Mouse (Mus musculus) ovary, postnatal 36 days (tissue): ENCODE measurements at regions not wholly inside any gene's neighbourhood (a gene's known extent, or its start where the extent isn't known, plus 50 kb on each side); places are given as distances from the start of the nearest gene placed in this dataset.
"Not testable (repeated sequence)": the region's sequence is repeated elsewhere in the genome, so short reads cannot be mapped to it uniquely, and the experiment has no call there.

Experiments used
- DNase-seq: peaks from one replicate; pipeline ENCODE4 v3.0.0; 2022; ENCODE audit warnings: low spot score, mixed read lengths

DNA sequence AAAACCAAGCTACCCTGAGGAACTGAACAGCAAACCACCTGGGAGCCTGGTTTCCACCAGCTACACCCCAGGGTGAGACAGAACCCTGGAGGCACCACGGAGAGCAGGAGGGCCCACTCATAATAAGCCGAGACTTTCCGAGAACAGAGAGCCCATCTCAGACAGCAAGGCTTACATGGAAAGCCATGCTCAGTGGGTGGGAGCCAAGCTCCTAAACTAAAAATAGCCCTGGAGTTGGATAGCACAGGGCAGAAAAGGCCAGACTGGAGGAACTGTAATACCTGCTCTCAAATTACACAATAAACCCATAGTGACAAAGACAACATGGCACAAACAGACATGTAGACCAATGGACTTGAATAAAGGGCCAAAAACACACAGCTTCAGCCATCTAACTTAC lies 69.9 kb downstream of the Fbxo4 start:
- DNase-seq: no peak

DNA sequence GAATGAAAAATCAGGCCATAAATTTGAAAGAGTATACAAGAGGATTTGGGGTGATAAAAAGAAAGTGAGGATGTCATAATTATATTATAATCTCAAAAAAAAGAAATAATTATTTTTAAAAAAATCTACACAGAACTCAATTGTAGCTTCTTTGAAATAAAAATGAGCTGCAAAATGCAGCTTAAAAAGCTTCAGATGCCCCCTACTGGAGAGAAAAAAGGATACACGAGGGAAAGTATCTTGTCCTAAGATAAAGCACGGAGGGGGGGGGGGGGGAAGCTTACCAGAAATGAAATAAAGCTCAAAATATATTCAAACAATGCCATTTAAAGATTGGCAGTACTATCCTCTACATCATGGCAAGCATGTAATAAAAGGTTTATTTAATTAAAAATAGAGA lies 70.7 kb downstream of the Fbxo4 start:
- DNase-seq: no peak

DNA sequence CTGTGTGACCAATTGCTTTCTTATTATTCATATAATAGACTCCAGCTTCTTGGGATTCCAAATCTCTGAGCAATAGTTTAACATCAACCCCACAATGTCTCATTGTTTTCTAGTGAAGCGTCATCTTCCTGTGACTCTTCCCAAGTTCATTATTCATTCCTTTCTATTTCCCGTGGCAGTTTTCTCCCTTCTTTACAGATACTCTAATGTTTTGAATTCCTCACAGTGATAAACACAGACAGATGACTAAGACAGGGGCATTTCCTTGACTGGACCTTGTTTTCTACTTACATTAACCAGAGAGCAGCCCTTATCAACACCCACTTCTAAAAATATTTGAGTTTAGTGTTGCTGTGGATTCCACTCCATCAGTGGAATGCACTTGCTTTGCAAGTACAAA lies 73.8 kb downstream of the Fbxo4 start:
- DNase-seq: no peak

DNA sequence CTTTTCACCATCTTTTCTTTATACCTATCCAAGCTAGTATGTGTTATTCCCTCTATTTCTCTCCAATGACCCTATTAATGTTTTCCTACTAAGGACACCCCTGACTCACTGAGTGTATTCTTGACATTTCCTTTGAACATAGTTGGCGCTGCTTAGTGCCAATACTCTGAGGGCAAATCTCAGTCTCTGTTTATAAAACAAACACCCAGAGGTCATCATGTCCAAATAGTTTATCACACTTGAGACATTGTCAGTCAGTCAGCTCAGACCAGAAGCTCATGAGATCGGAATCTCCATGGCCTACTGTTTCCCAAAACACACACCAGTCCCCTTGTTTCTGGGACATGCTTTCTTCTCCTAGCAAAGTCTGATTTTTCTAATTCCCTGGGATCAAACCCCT lies 100.9 kb downstream of the Fbxo4 start:
- DNase-seq: no peak

DNA sequence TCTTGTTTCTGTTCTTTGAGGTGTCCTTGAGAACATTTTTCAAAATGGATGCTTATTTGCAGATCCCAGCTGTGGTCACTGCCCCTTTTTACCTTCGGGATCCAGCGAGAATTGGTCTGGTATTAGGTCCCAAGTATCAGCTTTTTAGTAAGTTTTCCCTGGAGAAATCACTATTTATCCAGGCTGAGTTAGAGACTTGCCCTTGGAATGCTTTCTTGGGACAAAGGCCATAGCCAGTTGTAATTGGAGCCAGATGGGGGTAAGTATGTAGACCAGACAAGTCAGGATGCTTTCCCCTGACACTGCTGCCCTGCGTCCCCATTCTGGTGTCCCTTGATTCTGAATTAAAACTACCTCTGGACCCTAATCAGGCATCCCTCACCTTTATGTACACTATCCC lies 101.9 kb downstream of the Fbxo4 start:
- DNase-seq: no peak

DNA sequence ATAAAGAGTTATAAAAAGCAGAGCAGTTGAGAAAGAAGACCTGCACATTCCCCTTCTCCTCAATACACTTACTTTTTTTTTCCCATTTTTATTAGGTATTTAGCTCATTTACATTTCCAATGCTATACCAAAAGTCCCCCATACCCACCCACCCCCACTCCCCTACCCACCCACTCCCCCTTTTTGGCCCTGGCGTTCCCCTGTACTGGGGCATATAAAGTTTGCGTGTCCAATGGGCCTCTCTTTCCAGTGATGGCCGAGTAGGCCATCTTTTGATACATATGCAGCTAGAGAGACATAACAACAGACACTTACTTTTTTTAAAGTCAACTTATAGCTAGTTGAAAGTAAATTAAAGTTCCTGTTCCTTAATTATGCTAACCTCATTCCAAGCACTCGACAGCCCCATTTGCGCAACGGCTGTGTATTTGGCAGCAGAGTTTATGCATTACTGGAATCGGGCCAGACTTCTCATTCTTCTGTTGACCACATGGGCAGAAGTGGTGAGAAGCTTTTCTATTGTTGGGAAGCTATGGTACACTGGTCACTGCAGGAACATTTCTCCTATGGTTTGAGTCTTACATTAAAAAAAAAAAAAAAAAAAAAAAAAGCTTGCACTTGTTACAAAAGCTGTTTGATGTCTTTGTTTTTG lies 104.0 kb downstream of the Fbxo4 start:
- peak; percentile 11 for DNase-seq

DNA sequence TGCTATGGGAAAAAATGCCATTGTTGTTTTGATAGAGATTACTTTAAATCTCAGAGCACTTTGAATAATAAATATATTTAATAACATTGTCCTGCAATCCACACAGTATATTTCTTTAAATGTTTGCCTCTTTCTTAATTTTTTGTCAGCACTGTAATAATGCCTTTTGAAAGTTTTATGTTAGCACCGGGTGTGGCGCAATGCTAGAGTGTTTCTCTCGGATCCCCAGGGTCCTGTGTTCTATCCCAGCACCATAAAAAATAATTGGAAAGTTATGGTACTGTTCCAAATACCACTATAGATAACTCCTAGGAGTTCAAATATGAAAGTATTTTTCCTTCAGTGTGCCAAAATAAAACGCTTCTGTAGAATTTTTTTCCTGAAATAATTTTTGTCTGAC lies 147.6 kb downstream of the Fbxo4 start:
- DNase-seq: no peak

DNA sequence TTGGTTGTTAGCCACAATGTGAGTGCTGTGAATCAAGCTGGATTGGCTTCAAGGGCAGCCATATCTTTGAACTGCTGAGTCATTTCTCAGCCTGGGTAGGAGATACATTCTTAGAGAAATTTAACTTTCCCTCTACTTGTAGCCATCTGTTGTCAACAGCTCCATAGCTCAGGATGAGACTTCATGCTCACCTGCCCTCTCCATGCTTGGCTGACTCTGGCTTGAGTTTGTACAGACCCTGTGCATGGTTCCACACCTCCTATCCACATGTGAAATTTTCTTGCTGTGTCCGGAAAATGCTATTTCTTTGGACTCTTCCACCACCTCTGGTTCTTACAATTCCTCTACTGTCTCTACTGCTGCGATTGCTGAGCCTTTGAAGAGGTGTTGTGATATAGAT lies 173.9 kb downstream of the Fbxo4 start:
- no peak for DNase-seq

DNA sequence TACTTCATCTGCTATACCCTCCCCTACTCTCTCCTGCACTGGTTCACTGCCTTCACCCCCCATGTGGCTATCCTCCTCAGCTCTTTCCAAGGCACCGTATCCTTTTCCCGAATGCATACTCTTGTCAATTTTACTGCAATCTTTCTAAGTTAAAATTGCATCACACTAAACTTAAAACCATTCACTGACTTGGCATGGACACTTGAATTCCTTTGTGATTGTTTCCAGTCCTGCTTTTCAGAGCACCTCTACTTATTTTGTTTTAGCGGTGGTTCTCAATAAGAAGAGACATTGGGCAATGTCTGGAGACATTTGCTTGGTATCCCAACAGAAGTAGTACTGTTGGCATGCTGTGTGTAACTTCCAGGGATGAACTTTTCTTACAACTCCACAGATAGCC lies 192.6 kb upstream of the Ghr start:
- DNase-seq: no peak

DNA sequence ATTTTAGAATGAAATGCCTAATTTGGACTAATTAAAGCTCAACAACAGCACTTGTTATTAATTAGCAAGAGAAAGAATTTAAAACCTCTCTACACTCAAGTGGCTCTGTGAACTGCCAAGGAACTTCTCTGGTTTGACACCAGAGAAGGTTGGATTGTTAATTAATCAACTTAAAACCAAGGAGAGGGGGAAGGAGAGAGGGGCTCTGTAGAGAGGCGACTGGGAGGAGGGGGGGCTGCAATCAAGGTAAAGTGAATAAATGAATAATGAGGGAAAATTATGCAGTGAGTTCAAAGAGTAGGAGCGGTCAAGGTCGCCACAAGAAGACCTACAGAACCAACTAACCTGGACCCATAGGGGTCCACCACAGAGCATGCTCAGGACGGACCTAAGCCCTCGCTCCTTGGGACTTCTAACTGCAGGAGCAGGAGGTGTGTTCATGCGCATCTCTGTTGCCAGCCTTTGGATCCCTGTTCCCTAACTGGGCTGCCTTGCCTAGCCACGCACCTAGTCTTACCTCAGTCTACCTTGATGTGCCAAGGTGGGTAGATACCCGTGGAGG lies 189.0 kb upstream of the Ghr start:
- no peak for DNase-seq

DNA sequence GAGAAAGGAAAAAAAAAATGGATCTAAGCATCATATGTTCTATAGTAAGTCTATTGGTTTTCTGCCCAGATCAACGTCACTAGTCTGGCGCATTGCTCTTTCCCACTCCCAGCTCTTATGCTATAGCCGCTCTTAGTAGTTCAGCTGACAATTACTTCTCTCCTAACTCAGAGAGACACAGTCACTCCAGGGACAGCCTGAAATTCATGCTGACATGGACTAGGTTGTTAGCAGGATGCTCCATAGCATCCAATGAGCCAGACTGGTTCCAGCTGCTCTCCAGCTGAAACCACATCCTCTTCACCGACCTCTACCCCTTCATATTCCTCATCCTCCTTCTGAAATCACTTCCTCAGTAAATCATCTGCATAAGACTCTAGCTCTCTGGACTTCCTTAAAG lies 187.0 kb upstream of the Ghr start:
- DNase-seq: no peak

DNA sequence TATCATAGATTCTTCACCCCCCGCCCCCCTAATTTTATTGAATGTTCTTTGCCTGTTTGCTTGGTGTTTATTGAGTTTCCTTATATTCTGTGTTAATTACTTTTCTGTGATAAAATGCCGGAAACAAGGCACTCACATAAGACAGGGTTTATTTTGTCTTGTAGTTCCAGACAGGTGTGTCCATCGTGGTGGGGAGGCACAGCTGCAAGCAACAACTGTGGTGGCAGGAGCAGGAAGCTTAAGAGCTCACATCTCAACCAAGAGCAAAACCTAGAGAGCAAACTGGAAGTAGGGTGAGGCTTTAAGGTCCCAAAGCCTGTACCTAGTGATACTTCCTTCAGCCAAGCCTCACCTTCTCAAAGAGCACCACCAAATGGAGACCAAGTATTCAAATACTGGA lies 181.4 kb upstream of the Ghr start:
- DNase-seq: no peak

DNA sequence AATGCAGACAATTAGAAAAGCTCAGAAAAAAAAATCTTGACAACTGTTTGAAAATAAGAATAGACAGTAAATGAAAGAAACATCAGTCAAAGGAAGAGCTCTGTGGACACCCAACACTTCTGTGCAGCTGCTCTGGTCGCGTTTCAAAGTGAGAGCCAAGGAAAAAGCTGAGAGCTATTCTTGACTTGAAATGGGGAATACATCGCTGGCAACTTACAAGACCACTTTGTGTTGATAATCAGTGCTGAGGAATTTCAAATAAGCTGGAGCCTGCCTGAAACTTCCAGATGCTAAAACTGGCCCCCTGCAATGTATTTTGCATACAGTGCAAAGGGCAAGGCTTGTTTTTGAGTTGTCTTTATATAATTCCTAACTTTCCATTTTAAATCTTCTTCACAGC lies 177.1 kb upstream of the Ghr start:
- DNase-seq: no peak

DNA sequence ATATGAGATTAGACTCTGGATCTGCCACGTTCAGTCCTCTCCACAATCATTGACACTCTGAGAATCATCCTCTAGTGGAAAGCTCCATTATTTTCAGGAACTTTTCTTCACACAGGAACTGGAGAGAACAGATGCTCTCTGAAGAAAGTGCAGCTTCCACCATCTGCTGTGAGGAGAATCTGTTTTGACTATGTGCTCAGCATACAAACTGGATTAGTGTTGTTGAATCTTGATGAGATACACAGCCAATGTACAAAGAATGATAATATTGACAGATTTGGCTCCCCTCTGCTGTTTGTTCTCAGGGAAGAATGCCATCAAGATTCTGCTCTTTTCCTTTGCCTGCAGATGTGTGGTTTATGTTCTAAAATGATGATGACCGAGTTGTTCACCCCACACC lies 172.3 kb upstream of the Ghr start:
- DNase-seq: no peak

DNA sequence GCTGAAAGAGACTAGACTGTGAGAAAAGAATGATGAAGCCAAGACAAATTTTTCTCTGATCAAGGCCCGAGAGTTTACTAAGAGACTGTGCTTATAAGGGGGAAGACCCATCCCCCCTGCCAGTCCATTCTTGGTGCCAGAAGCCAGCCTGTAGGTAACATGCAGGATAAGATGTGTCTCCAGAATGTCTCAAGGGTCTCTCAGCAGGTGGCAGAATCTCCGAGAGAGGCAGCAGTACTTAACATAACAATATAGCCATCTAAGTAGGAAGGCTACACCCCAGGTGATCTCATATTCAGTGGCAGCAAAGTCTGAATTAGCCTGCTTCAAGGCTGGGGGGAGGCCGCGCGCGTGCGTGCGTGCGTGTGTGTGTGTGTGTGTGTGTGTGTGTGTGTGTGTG lies 164.8 kb upstream of the Ghr start:
- not testable (repeated sequence) for DNase-seq

DNA sequence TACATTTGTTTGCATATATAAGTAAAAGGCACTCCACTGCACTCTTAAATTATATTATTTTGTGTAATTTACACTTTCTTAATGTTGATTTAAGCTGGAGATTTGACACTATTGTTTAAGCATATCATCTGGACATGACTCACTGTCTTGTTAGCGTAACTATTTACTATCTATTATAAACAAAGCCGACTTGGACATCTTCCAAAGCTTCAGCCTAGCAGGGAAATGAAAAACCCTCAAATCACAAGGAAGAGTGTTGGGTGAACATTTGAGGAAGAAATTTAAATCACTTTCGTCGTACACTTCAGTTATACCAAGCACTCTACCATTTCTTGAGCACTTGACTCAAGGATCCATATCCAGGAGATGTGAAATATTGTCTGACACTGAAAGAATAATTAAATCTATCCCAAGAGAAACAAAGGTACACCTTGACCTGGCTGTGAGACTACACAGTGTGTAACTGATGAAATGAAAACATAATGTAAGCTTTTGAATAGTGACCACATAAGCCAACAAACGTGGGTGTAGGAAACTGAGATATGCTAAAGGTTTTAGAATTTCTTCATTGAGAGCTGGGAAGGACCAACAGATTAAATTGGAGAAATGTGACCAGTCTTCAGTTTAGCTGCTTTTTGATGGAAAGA lies 160.0 kb upstream of the Ghr start:
- DNase-seq: no peak

DNA sequence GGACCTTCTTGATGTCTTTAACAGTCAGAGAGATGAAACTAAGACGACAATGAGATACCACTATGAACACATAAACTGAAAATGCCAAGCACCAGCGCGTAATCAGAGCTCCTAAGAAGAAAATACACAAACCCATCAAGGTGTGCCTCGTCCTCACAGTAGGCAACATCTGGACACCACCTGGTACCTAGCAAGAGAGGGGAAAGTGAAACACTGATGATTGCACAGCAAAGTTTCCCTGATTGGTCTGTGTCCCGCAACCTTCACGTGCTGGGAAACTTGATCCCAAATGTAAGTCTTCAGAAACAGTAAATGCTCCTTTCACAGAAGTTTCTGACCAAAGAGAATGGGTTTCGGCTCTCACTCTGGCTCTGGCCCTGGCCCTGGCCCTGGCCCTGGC lies 158.9 kb upstream of the Ghr start:
- DNase-seq: no peak

DNA sequence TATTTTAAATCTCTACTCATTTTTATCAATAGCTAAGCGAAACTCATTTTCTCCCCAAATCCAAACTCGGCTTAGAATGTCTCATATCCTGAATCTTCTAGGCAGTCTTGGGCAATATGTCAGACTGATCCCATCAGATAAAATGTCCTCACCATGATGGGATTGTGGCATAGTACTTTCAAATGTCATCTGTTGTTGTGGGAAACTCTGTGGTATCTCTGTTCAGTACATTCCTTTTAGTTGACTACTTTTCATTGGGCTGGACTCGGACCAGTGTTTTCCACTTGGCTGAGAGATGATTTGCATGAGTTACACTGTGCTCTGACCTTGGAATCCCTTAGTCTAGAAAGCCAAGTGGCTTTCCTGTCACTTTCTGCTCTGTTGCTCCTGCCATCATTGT lies 141.9 kb upstream of the Ghr start:
- DNase-seq: no peak

DNA sequence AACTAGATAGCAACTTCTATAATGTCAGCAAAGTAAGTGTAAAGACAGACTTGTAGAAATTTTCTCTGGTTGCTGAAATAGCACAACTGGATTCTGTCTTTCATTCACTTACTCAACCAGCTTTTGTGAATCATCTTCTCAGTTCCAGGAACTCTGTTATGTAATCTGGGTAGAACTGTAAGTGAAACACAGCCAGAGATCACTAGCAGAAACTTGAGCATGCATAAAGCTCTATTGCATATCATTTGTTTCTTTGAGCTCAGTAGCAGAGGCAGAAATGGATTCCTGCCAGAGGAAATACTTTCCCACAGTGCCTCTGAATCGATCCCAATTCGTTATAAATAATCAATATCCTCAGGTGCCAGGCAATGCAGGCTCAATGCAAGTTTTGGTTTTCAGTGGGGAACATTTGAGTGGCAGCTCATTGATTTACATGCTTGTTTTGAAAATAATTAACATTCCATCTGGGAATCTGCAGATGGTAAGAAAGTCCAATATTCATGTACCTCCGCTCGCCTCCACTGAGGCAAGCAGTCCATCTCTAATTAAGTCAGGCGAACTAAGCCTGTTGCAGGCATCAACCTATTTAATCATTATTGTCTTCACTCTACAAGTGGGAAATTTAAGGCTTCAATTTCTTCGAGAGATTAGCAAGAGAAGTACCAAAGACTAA lies 137.5 kb upstream of the Ghr start:
- no peak for DNase-seq

DNA sequence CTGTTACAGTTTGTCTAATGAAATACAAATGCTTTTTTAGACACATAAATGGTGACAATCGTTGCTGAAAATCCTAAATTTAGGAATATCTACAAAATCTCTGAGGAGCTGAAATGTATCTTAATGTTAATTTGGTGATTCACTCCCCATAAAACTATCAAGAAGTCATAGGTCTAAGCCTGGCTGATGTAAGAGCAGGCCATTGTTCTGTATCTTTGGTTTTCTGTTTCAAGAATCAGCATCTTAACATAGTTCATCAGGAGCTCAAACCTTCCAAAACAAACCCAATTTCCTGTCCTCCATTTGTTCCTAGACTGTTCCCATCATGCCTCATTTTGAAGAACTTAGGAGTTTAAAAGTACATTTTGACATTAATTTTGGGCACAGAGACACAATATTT lies 128.5 kb upstream of the Ghr start:
- no peak for DNase-seq

DNA sequence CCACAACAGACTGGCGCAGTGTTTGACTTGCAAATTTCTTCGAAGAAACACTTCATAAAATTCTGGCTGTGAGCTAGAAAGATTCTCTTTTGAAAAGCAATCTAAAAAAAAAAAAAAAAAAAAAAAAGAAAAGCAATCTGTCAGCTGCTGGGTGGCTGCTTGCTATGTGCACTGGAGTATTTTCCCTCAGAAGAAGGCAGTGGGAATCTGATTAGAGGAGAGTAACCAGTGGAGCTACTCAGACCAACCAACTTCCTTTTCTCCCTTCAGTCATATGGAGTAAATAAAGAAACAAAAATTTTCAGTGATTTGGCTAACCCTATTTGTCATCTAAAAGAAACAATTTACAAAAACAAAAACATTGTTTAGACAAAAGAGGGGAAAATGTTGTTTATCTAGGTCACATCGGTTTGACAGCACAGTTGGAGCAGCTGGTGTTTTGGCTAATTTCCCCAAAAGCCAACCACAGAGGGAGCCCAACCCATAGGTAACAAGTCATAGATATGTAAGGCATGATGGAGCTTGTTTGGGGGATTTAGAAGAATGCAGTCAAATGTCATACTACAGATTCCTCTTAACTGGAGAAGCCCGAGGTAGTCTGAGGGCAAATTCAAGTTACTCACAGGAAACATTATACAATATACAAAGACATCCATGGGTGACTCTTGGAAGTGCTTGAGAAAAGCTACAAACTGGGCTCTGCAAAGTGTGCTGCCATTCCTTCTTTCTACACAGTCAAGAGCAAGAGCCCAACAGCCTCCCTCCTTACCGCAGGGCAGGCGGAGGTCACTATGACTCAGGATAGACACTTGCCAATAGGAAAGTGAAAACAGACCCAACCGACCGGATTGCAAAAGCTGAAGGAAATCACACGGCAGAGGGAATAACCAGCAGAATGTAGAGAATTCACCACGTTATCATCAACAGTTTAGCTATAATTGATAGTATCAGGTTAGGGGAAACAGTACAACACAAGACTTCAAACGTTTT lies 124.1 kb upstream of the Ghr start:
- DNase-seq: peak; percentile 30

DNA sequence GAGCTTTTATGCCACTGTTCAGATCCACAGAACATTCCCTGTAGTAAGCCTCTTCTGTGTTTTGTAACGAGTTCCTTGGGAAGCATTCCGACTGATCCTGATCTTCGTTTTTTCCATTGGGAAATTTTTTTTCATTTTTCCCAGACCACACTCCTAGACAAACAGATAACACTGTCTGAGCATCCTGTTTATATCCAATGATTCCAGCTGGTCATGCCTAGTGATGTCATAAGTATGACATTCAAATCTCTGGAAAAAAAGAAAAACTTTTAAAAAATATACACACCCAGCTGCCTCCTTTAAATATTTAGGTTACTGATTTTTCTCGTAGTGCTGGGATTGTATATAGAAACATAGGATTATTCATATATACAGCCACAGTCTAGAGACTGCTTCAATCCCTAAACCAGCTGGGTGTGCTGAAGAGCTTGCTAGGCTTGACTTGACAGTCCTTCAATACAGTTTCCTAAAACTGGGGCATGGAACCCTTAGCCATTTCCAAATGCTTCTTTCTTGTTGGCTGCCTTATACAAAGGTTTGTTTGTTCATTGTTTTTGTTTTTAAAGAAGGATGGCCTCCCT lies 116.0 kb upstream of the Ghr start:
- no peak for DNase-seq
